Mouse (Mus musculus) CH12.LX (cell line): ENCODE measurements around the gene Lamc3. TPM values are rescaled to one million over a fixed set of nuclear protein-coding genes. Genes with fewer than 3 reads are reported as not detected.

ENCODE experiments used
- DNase-seq: peaks from one replicate; pipeline ENCODE4 v3.0.0-alpha.2; 2013; ENCODE audit errors: extremely low read depth
- H3K27ac ChIP-seq: 2 replicates; pipeline ENCODE4 v1.5.1; 2012; ENCODE audit warnings: low read depth, mild to moderate bottlenecking, control low read depth, moderate library complexity; ENCODE audit not compliant: insufficient read depth
- H3K27me3 ChIP-seq: replicated peaks from 2 replicates; pipeline ENCODE3; 2012; ENCODE audit warnings: inconsistent platforms
- H3K36me3 ChIP-seq, 2 experiments: replicated peaks in 1 of 2; 2 replicates each; pipeline versions ENCODE3 to v1.6.1; 2012; ENCODE audit warnings: inconsistent platforms in 1 of 2, low read length in 1 of 2, mild to moderate bottlenecking in 1 of 2, mixed read lengths in 1 of 2, moderate library complexity in 1 of 2; ENCODE audit not compliant: control insufficient read depth in 1 of 2, insufficient read depth in 1 of 2
- H3K4me1 ChIP-seq, 2 experiments: 2 replicates each; pipeline ENCODE4 v1.6.1; 2012; ENCODE audit warnings: inconsistent platforms in 1 of 2, moderate library complexity in 1 of 2; ENCODE audit not compliant: insufficient read depth in 2 of 2, control insufficient read depth in 1 of 2
- H3K4me2 ChIP-seq: 2 replicates; pipeline ENCODE4 v1.6.1; 2012; ENCODE audit warnings: low read depth, mild to moderate bottlenecking, control low read depth; ENCODE audit not compliant: poor library complexity, insufficient read depth, severe bottlenecking
- H3K4me3 ChIP-seq, 3 experiments: fragments of 150-350 bp in 1 of 3; sonication (generic) in 1 of 3; replicated peaks in 1 of 3; 2 replicates each; pipeline versions ENCODE3 to v1.5.1; 2011 to 2012; ENCODE audit warnings: low read depth in 2 of 3, low read length in 2 of 3, mild to moderate bottlenecking in 2 of 3, moderate library complexity in 2 of 3, control low read depth in 1 of 3, improper control_type of control experiment in 1 of 3, inconsistent platforms in 1 of 3, mixed read lengths in 1 of 3; ENCODE audit not compliant: poor library complexity in 1 of 3
- H3K79me2 ChIP-seq: replicated peaks from 2 replicates; pipeline ENCODE4 v1.6.1; 2012; ENCODE audit warnings: mild to moderate bottlenecking, moderate library complexity; ENCODE audit not compliant: control insufficient read depth, poor library complexity, insufficient read depth, severe bottlenecking; ENCODE audit errors: extremely low read depth
- H3K9ac ChIP-seq: 2 replicates; pipeline ENCODE4 v1.6.1; 2012; ENCODE audit warnings: low read depth, mild to moderate bottlenecking, control low read depth, moderate library complexity; ENCODE audit not compliant: insufficient read depth
- H3K9me3 ChIP-seq: replicated peaks from 2 replicates; pipeline ENCODE3; 2012; ENCODE audit warnings: low read length, inconsistent platforms, mixed read lengths
- CHD1 ChIP-seq: IDR thresholded peaks from 2 replicates; pipeline ENCODE4 v1.6.1; 2012; ENCODE audit warnings: low read depth, low read length, improper control_type of control experiment, inconsistent platforms
- E2F4 ChIP-seq: IDR thresholded peaks from 2 replicates; pipeline ENCODE4 v1.6.1; 2011; ENCODE audit warnings: low read depth, low read length, improper control_type of control experiment; ENCODE audit not compliant: insufficient replicate concordance
- EP300 ChIP-seq: IDR thresholded peaks from 2 replicates; pipeline ENCODE4 v1.6.1; 2011; ENCODE audit warnings: low read length, improper control_type of control experiment
- ETS1 ChIP-seq: conservative IDR thresholded peaks from 2 replicates; pipeline ENCODE4 v1.6.1; 2012; ENCODE audit warnings: low read depth, mild to moderate bottlenecking, inconsistent platforms, low read length, improper control_type of control experiment, moderate library complexity
- GABPA ChIP-seq: IDR thresholded peaks from 2 replicates; pipeline ENCODE4 v1.6.1; 2012; ENCODE audit warnings: low read depth, low read length, improper control_type of control experiment, inconsistent platforms; ENCODE audit not compliant: insufficient replicate concordance
- HCFC1 ChIP-seq: IDR thresholded peaks from 2 replicates; pipeline ENCODE4 v1.6.1; 2012; ENCODE audit warnings: low read depth, mild to moderate bottlenecking, inconsistent platforms, low read length, improper control_type of control experiment
- JUN ChIP-seq: IDR thresholded peaks from 2 replicates; pipeline ENCODE4 v1.6.1; 2011; ENCODE audit warnings: low read depth, mild to moderate bottlenecking, low read length, improper control_type of control experiment, moderate library complexity; ENCODE audit not compliant: insufficient read depth
- KAT2A ChIP-seq: IDR thresholded peaks from 2 replicates; pipeline ENCODE4 v1.6.1; 2012; ENCODE audit warnings: low read length, improper control_type of control experiment, inconsistent platforms; ENCODE audit not compliant: insufficient replicate concordance
- MAFK ChIP-seq: IDR thresholded peaks from 2 replicates; pipeline ENCODE4 v1.6.1; 2011; ENCODE audit warnings: low read length, improper control_type of control experiment; ENCODE audit not compliant: insufficient replicate concordance
- MAZ ChIP-seq: IDR thresholded peaks from 2 replicates; pipeline ENCODE4 v1.6.1; 2012; ENCODE audit warnings: low read depth, mild to moderate bottlenecking, inconsistent platforms, low read length, improper control_type of control experiment, moderate library complexity
- MYC ChIP-seq: IDR thresholded peaks from 2 replicates; pipeline ENCODE4 v1.6.1; 2011; ENCODE audit warnings: low read depth, mild to moderate bottlenecking, improper control_type of control experiment, low read length
- NELFE ChIP-seq: IDR thresholded peaks from 2 replicates; pipeline ENCODE4 v1.6.1; 2011; ENCODE audit warnings: low read depth, low read length, improper control_type of control experiment
- NRF1 ChIP-seq: IDR thresholded peaks from 2 replicates; pipeline ENCODE4 v1.6.1; 2014; ENCODE audit warnings: low read depth, mild to moderate bottlenecking, inconsistent platforms, low read length, improper control_type of control experiment, moderate library complexity
- POLR2AphosphoS2 ChIP-seq: IDR thresholded peaks from 2 replicates; pipeline ENCODE4 v1.6.1; 2011; ENCODE audit warnings: low read depth, low read length, improper control_type of control experiment
- RAD21 ChIP-seq: IDR thresholded peaks from 2 replicates; pipeline ENCODE4 v1.6.1; 2011; ENCODE audit warnings: low read depth, mild to moderate bottlenecking, low read length, improper control_type of control experiment, moderate library complexity
- SIN3A ChIP-seq: IDR thresholded peaks from 2 replicates; pipeline ENCODE4 v1.6.1; 2012; ENCODE audit warnings: low read length, improper control_type of control experiment, inconsistent platforms
- SMC3 ChIP-seq: IDR thresholded peaks from 2 replicates; pipeline ENCODE4 v1.6.1; 2011; ENCODE audit warnings: low read depth, low read length, improper control_type of control experiment
- UBTF ChIP-seq: IDR thresholded peaks from 2 replicates; pipeline ENCODE4 v1.6.1; 2012; ENCODE audit warnings: low read depth, mild to moderate bottlenecking, inconsistent platforms, low read length, improper control_type of control experiment, moderate library complexity
- USF1 ChIP-seq: IDR thresholded peaks from 2 replicates; pipeline ENCODE4 v1.6.1; 2014; ENCODE audit warnings: low read depth, mild to moderate bottlenecking, inconsistent platforms, low read length, improper control_type of control experiment
- USF2 ChIP-seq: conservative IDR thresholded peaks from 2 replicates; pipeline ENCODE4 v1.6.1; 2011; ENCODE audit warnings: low read depth, low read length, improper control_type of control experiment
- ZMIZ1 ChIP-seq: IDR thresholded peaks from 2 replicates; pipeline ENCODE4 v1.6.1; 2012; ENCODE audit warnings: low read depth, mild to moderate bottlenecking, inconsistent platforms, low read length, improper control_type of control experiment
- dilution Hi-C: fragments of 300-500 bp; cut with MboI; formaldehyde crosslinking; loops from 2 replicates; pipeline ENCODE4 v1.14.3; 2020; ENCODE audit warnings: low sequenced_read_pairs; ENCODE audit not compliant: extremely low pct_unique_long_range_greater_than_20kb, extremely low pct_ligation_motif_present
- in situ Hi-C: fragments of 300-500 bp; cut with MboI; formaldehyde crosslinking; loops from 3 replicates; pipeline ENCODE4 v1.14.3; 2019; ENCODE audit warnings: low sequenced_read_pairs, low pct_ligation_motif_present, low pct_unique_long_range_greater_than_20kb, mixed read lengths
- polyA plus RNA-seq: library from polyadenylated mRNA; unstranded; fragments of >175 nt; gene quantifications from 2 replicates; pipeline ENCODE4 v1.2.1, GENCODE M21; 2012; ENCODE audit warnings: low read depth; ENCODE audit not compliant: insufficient read length
- total RNA-seq, 2 experiments: library from RNA; depleted of rRNA; stranded (reverse); fragments of 300-350 nt in 1 of 2; fragments of >200 nt in 1 of 2; gene quantifications; 2 replicates each; pipeline ENCODE4 v1.2.3; 2012 to 2014

The Lamc3 gene
- total and polyA plus RNA-seq, 3 experiments = not detected

DNA sequence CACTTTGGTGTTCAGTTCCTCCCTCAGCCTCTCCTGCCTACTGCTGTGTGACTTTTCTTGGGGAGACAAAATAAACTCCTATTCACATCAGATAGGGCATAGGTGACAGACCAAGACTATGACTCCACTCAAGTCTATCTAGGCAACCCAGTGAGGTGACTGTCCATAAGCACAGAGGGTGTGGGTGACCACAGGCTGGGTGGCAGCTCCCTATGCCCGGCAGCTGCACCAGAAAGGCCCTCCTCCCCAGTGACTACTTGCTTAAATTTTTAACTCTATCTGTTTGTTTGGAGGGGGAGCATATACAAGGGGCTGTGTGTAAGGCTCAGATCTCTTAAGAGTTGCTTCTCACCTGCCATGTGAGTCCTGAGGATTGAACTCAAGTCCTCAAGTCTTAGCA lies 24.2 kb upstream of the Lamc3 start:
- H3K79me2 ChIP-seq = no peaks in the 10 kb centered on the region
- H3K9me3 ChIP-seq = no peaks in the 10 kb centered on the region
- no peak for DNase-seq
- H3K27ac ChIP-seq = no peak overlapping the region
- dilution Hi-C loops (no loop called here), in situ Hi-C loops (no loop called here)
- peaks cover 0 to 8% of the 10 kb centered on the region in 2 experiments; a peak in 2 of 4 replicates for H3K4me1 ChIP-seq
- H3K4me3 ChIP-seq = no peak overlapping the region
- peaks cover 93% of the 10 kb centered on the region for H3K27me3 ChIP-seq
- no peaks in the 10 kb centered on the region for H3K36me3 ChIP-seq
- no peak overlapping the region for H3K4me2 ChIP-seq
- TF ChIP-seq JUN (no peak), GABPA (no peak), POLR2AphosphoS2 (no peak), MYC (no peak), NELFE (no peak), RAD21 (no peak), MAZ (no peak), ETS1 (no peak), HCFC1 (no peak), EP300 (no peak), USF1 (no peak), ZMIZ1 (no peak), USF2 (no peak), MAFK (no peak), UBTF (no peak), KAT2A (no peak), CHD1 (no peak)
- H3K9ac ChIP-seq = no peak overlapping the region

- Histone ChIP-seq H3K27me3 (peaks cover 91% of the 10 kb centered on the region), H3K79me2 (no peaks in the 10 kb centered on the region), H3K4me1 (peaks cover 0 to 8% of the 10 kb centered on the region in 2 experiments; a peak in 2 of 4 replicates), H3K27ac (no peak overlapping the region), H3K36me3 (no peaks in the 10 kb centered on the region), H3K4me3 (no peak overlapping the region), H3K9me3 (no peaks in the 10 kb centered on the region), H3K9ac (no peak overlapping the region), H3K4me2 (no peak overlapping the region)
- in situ Hi-C loops (no loop called here), dilution Hi-C loops (no loop called here)
- DNase-seq = no peak
- TF ChIP-seq SMC3 (no peak), E2F4 (no peak), RAD21 (no peak), UBTF (no peak), MYC (no peak), SIN3A (no peak), NRF1 (no peak), NELFE (no peak)
Measured at GRCm38 (mm10) chr2:31863766-31864165, 23.3 kb upstream of the Lamc3 start.
